Mouse (Mus musculus) E14TG2a.4 (cell line): Measurements from ENCODE around the gene Dchs2.

ENCODE experiments used
- CTCF ChIP-seq: conservative IDR thresholded peaks from 2 replicates; pipeline ENCODE4 v1.5.1; 2014; ENCODE audit warnings: low read length
- NANOG ChIP-seq: IDR thresholded peaks from 2 replicates; pipeline ENCODE4 v1.6.1; 2014; ENCODE audit warnings: borderline replicate concordance, low read length, mixed read lengths
- POU5F1 ChIP-seq: IDR thresholded peaks from 2 replicates; pipeline ENCODE4 v1.6.1; 2014; ENCODE audit warnings: low read length, borderline replicate concordance

DNA sequence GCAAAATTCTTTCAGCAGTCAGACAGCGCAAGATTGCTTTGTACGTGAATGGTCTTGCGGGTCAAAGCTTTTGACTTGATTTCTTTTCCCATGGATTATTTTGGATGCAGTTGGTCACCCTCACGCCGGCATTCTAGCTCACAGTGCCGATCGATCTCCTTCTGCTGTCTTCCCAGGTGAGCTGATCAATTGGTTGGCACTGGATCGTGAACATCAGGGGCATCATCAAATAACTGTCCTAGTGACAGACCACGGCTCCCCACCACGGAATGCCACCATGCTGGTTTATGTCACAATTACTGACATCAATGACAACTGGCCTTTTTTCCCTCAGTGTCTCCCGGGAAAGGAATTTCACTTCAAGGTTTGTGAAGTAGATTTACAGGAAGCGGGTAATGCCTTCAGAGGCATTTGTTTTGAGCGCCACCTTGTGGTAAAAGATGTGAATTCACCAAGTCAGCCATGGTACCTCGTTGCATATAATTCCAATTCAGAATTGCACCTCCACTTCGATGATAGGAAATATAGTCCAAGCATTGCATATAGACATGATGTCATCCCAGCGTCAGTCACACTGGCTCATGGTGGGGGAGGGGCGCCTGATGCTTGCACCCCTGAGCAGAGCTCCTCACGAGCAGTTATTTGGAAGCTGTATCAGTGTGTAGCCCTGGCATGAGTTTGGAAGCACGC is 146.0 kb downstream of the Dchs2 start:
- TF ChIP-seq CTCF (peak; percentile 70), NANOG (no peak), POU5F1 (no peak)
